Mouse (Mus musculus) granulocyte monocyte progenitor cell, adult 5-6 weeks (primary cell): ENCODE data around the gene Fgf22. TPM values are rescaled to one million over a fixed set of nuclear protein-coding genes. Genes with fewer than 3 reads are reported as not detected.

Source experiments
- ATAC-seq: replicated peaks from 2 replicates; pipeline ENCODE4 v1.8.0; 2016; ENCODE audit warnings: mild to moderate bottlenecking, moderate TSS enrichment, inconsistent platforms; ENCODE audit not compliant: poor library complexity, severe bottlenecking
- total RNA-seq, 2 experiments: library from RNA; stranded (forward) in 1 of 2; stranded (reverse) in 1 of 2; fragments of 200-712, 200-1000 nt in 1 of 2; fragments of >200 nt in 1 of 2; fragmentation: Nextera tagmentation in 1 of 2; gene quantifications; 2 replicates each; pipeline ENCODE4 v1.2.3; 2014 to 2017

Fgf22 gene
- not detected in 2 replicates for total RNA-seq (2014; fragmentation: Nextera tagmentation)
- not detected in 2 replicates for total RNA-seq (2017)

GRCm38 (mm10) chr10:79754856-79755516, at the start of gene Fgf22:
Fgf22 (plus strand) TSS chr10:79755076.
- ATAC-seq: peak; percentile 86

GRCm38 (mm10) chr10:79705951-79706350, 48.9 kb upstream of the Fgf22 start:
- ATAC-seq: no peak

GRCm38 (mm10) chr10:79706406-79707094, 48.3 kb upstream of the Fgf22 start:
- no peak for ATAC-seq

- ATAC-seq: no peak
These were observed 47.7 kb upstream of the Fgf22 start for GRCm38 (mm10) chr10:79707162-79707561.

- no peak for ATAC-seq
These were observed 47.1 kb upstream of the Fgf22 start for GRCm38 (mm10) chr10:79707759-79708158.

GRCm38 (mm10) chr10:79708668-79709067, 46.2 kb upstream of the Fgf22 start:
- ATAC-seq: no peak

- no peak for ATAC-seq
These were observed 45.6 kb upstream of the Fgf22 start for GRCm38 (mm10) chr10:79709307-79709706.

- peak; percentile 31; the same call in 1 of the 2 replicates for ATAC-seq
These were observed 42.8 kb upstream of the Fgf22 start for GRCm38 (mm10) chr10:79712029-79712428.

- ATAC-seq: peak; percentile 48
These were observed 42.3 kb upstream of the Fgf22 start for GRCm38 (mm10) chr10:79712499-79713126.

- ATAC-seq: no peak
These were observed 41.7 kb upstream of the Fgf22 start for GRCm38 (mm10) chr10:79713163-79713562.

- no peak for ATAC-seq
These were observed 39.9 kb upstream of the Fgf22 start for GRCm38 (mm10) chr10:79714996-79715395.

- no peak for ATAC-seq
These were observed 38.5 kb upstream of the Fgf22 start, which contains the start of gene Hcn2 for GRCm38 (mm10) chr10:79716254-79716987. Hcn2 (plus strand) TSS chr10:79716634.

GRCm38 (mm10) chr10:79716988-79717355, 37.9 kb upstream of the Fgf22 start:
- ATAC-seq: no peak

GRCm38 (mm10) chr10:79717640-79718357, 37.1 kb upstream of the Fgf22 start:
- peak; percentile 55; the same call in 1 of the 2 replicates for ATAC-seq

GRCm38 (mm10) chr10:79721089-79721488, 33.8 kb upstream of the Fgf22 start:
- no peak for ATAC-seq

GRCm38 (mm10) chr10:79723047-79723446, 31.8 kb upstream of the Fgf22 start:
- no peak for ATAC-seq

GRCm38 (mm10) chr10:79723692-79724091, 31.2 kb upstream of the Fgf22 start:
- ATAC-seq: no peak

- ATAC-seq: peak; percentile 82
These were observed 28.8 kb upstream of the Fgf22 start for GRCm38 (mm10) chr10:79726090-79726489.

GRCm38 (mm10) chr10:79728323-79729249, 26.3 kb upstream of the Fgf22 start:
- ATAC-seq: 0 out of 2 replicates have a peak, but pooled peaks have one; percentile 9
